Mouse (Mus musculus): ENCODE results near the gene Anks1b. TPM values are rescaled to one million over a fixed set of nuclear protein-coding genes. Genes with fewer than 3 reads are reported as not detected.

Gene Anks1b
- polyA plus RNA-seq, 1 experiment from 2014 or later = 0.10 TPM

GRCm38 (mm10) chr10:90286589-90286988 is 413.3 kb downstream of the Anks1b start:
- no peak for ATAC-seq (ENCODE audit: insufficient read depth)
- WGBS (ENCODE audit: insufficient replicate concordance) = 56% methylated on average over 1 of the region's 1 CpGs

DNA sequence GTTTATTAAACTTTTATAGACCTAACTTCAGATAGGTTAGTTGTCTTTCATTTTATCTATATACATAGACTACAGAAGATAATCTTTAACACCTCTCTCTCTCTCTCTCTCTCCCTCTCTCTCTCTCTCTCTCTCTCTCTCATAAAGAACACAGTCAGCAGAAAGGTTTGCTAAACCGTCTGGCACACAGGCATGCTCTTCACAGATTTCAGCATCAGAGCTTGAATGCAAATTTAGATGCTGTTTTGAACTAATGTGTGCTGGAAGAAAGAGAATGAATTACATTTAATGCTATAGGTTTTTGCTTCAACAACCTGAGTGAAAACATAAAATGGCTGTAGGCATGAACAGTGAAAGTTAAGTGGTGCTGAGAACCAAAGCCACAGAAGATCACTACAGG is 429.9 kb downstream of the Anks1b start:
- H3K36me3 ChIP-seq (replicated peaks) = no peaks in the 10 kb centered on the region
- H3K9ac ChIP-seq = no peak overlapping the region
- no peaks in the 10 kb centered on the region for H3K27me3 ChIP-seq
- H3K9me3 ChIP-seq (replicated peaks) = no peaks in the 10 kb centered on the region
- H3K27ac ChIP-seq (replicated peaks) = no peak overlapping the region
- ATAC-seq (ENCODE audit: insufficient read depth) = no peak
- H3K4me2 ChIP-seq = no peak overlapping the region
- no peak overlapping the region for H3K4me3 ChIP-seq (replicated peaks)
- no peaks in the 10 kb centered on the region for H3K4me1 ChIP-seq (replicated peaks)
- 47% methylated on average over 1 of the region's 1 CpGs for WGBS (ENCODE audit: insufficient replicate concordance)

More at GRCm38 (mm10) chr10:90286589-90286988, 413.3 kb downstream of the Anks1b start:
- Histone ChIP-seq H3K27ac (replicated peaks) (no peak overlapping the region), H3K4me1 (replicated peaks) (no peaks in the 10 kb centered on the region), H3K9ac (no peak overlapping the region), H3K9me3 (replicated peaks) (no peaks in the 10 kb centered on the region), H3K27me3 (no peaks in the 10 kb centered on the region), H3K4me3 (replicated peaks) (no peak overlapping the region), H3K36me3 (replicated peaks) (no peaks in the 10 kb centered on the region), H3K4me2 (no peak overlapping the region)

GRCm38 (mm10) chr10:90306156-90306555 is 432.8 kb downstream of the Anks1b start:
- Histone ChIP-seq H3K27ac (replicated peaks) (no peak overlapping the region), H3K4me1 (replicated peaks) (no peaks in the 10 kb centered on the region), H3K9me3 (replicated peaks) (no peaks in the 10 kb centered on the region), H3K9ac (no peak overlapping the region), H3K27me3 (no peaks in the 10 kb centered on the region), H3K4me2 (no peak overlapping the region), H3K36me3 (replicated peaks) (no peaks in the 10 kb centered on the region), H3K4me3 (replicated peaks) (no peak overlapping the region)
- ATAC-seq (ENCODE audit: insufficient read depth) = no peak

GRCm38 (mm10) chr10:90307931-90308555 is 434.7 kb downstream of the Anks1b start:
- no peaks in the 10 kb centered on the region for H3K27me3 ChIP-seq
- H3K4me2 ChIP-seq = no peak overlapping the region
- no peaks in the 10 kb centered on the region for H3K9me3 ChIP-seq (replicated peaks)
- H3K9ac ChIP-seq = no peak overlapping the region
- H3K27ac ChIP-seq (replicated peaks) = no peak overlapping the region
- H3K36me3 ChIP-seq (replicated peaks) = no peaks in the 10 kb centered on the region
- 50% methylated on average over 5 of the region's 5 CpGs for WGBS (ENCODE audit: insufficient replicate concordance)
- no peak overlapping the region for H3K4me3 ChIP-seq (replicated peaks)
- no peaks in the 10 kb centered on the region for H3K4me1 ChIP-seq (replicated peaks)
- ATAC-seq (ENCODE audit: insufficient read depth) = no peak

DNA sequence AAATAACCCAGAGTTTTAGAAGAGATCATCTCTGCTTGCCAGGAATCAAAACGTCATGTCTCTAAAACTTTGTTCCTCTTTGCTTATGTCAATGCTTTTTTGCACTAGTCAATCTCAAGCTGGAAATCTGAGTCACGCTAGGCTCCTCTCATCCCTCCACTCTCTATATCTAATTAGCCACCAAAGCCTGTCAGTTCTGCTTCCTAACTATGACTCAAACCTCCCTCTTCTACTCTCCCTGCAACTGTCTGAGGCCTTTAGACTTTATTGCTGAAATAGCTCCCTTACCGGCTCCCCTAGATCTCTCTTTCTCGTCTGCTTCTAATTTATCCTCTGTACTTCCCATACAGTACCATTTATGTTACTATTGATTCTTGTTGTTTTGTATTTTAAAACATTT is 456.5 kb downstream of the Anks1b start:
- H3K27me3 ChIP-seq = no peaks in the 10 kb centered on the region
- no peak overlapping the region for H3K9ac ChIP-seq
- no peaks in the 10 kb centered on the region for H3K4me1 ChIP-seq (replicated peaks)
- WGBS (ENCODE audit: insufficient replicate concordance) = 78% methylated on average over 4 of the region's 4 CpGs
- no peaks in the 10 kb centered on the region for H3K36me3 ChIP-seq (replicated peaks)
- no peak overlapping the region for H3K27ac ChIP-seq (replicated peaks)
- no peaks in the 10 kb centered on the region for H3K9me3 ChIP-seq (replicated peaks)
- ATAC-seq (ENCODE audit: insufficient read depth) = no peak
- no peak overlapping the region for H3K4me2 ChIP-seq
- no peak overlapping the region for H3K4me3 ChIP-seq (replicated peaks)

- Histone ChIP-seq H3K27ac (replicated peaks) (no peak overlapping the region), H3K4me1 (replicated peaks) (no peaks in the 10 kb centered on the region), H3K27me3 (no peaks in the 10 kb centered on the region), H3K4me3 (replicated peaks) (no peak overlapping the region), H3K9me3 (replicated peaks) (no peaks in the 10 kb centered on the region), H3K9ac (no peak overlapping the region), H3K36me3 (replicated peaks) (no peaks in the 10 kb centered on the region), H3K4me2 (no peak overlapping the region)
- 45% methylated on average over 1 of the region's 1 CpGs for WGBS (ENCODE audit: insufficient replicate concordance)
- no peak for ATAC-seq (ENCODE audit: insufficient read depth)
Measured at GRCm38 (mm10) chr10:90345394-90345793, 472.1 kb downstream of the Anks1b start.

DNA sequence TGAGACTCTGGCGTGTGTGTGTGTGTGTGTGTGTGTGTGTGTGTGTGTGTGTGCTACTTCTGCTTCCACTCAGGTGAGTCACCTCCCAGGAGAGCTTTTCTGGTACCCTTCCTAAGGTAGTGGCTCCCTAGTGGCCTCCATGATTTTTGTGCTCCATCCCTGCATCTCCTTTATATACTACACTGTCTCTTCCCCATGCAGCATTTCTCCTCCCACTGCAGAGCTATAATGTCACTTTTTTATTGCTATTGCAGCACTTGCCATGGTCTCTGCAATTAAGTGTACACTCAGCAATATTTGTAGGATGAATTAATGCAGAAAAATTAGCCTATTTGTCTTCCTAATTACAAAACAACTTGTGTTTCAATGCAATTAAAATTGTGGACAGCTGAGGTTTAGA is 482.9 kb downstream of the Anks1b start:
- Histone ChIP-seq H3K9me3 (replicated peaks) (no peaks in the 10 kb centered on the region), H3K27ac (replicated peaks) (no peak overlapping the region), H3K27me3 (no peaks in the 10 kb centered on the region), H3K4me2 (no peak overlapping the region), H3K4me3 (replicated peaks) (no peak overlapping the region), H3K4me1 (replicated peaks) (no peaks in the 10 kb centered on the region), H3K9ac (no peak overlapping the region), H3K36me3 (replicated peaks) (no peaks in the 10 kb centered on the region)
- WGBS (ENCODE audit: insufficient replicate concordance) = 43% methylated on average over 1 of the region's 1 CpGs
- ATAC-seq (ENCODE audit: insufficient read depth) = no peak

DNA sequence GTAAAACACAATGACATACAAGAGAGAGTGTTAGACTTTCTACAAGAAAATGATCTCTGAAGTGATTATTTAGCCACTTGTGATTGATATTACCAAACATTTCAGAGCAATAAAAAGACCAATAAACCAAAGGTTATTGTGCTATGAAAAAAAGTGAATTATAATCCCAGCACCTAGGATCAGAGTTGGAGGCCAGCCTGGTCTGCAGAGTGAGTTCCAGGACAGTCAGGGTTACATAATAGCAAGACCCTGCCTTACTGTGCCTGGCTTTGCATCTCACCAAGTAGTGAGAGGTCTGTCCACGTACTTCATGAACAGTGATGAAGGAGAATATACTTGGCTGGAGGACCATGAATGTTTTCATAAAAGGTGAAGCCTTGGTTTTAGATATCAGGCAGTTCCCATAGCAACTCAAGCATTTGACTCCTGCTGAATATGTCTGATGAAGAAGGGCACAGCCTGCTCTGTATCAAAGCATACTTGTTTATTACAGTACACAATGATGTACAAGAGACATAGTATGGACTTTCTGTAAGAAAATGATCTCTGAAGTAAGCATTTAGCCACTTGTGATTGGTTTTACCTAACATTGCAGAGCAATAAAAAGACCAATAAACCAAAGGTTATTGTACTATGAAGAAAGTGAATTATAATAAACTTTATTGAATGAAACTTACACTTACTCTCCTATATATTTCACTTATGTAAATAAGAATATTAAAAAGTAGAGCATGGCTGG is 484.0 kb downstream of the Anks1b start:
- Histone ChIP-seq H3K9me3 (replicated peaks) (no peaks in the 10 kb centered on the region), H3K4me1 (replicated peaks) (no peaks in the 10 kb centered on the region), H3K36me3 (replicated peaks) (no peaks in the 10 kb centered on the region), H3K27me3 (no peaks in the 10 kb centered on the region), H3K27ac (replicated peaks) (no peak overlapping the region), H3K4me2 (no peak overlapping the region), H3K4me3 (replicated peaks) (no peak overlapping the region), H3K9ac (no peak overlapping the region)
- ATAC-seq (ENCODE audit: insufficient read depth) = no peak
- WGBS (ENCODE audit: insufficient replicate concordance) = 39% methylated on average over 1 of the region's 1 CpGs

- Histone ChIP-seq H3K9ac (no peak overlapping the region), H3K27ac (replicated peaks) (no peak overlapping the region), H3K9me3 (replicated peaks) (no peaks in the 10 kb centered on the region), H3K4me2 (no peak overlapping the region), H3K27me3 (no peaks in the 10 kb centered on the region), H3K36me3 (replicated peaks) (no peaks in the 10 kb centered on the region), H3K4me1 (replicated peaks) (no peaks in the 10 kb centered on the region), H3K4me3 (replicated peaks) (no peak overlapping the region)
- no peak for ATAC-seq (ENCODE audit: insufficient read depth)
- WGBS (ENCODE audit: insufficient replicate concordance) = 62% methylated on average over 7 of the region's 7 CpGs
Measured at GRCm38 (mm10) chr10:90369015-90369414, 495.7 kb downstream of the Anks1b start.

DNA sequence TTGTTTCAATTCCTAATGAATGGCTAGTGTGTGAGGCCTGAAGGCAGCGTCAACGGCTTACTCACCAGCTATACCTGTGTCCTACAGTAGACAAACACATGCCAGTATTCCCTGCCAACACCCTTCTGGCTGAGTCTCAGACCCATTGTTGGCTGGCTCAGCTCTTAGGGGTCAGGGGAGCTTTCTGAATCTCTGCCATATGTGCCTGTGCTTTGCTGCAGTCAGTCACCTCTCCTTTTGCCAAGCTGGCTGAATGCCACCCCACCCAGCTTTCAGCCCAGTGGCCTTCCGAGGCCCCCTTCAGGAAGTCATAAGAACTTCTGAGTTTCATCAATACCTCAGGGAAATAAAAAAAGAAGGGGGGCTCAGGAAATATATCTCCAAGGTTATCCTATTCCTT is 497.4 kb downstream of the Anks1b start:
- WGBS (ENCODE audit: insufficient replicate concordance) = 62% methylated on average over 3 of the region's 3 CpGs
- Histone ChIP-seq H3K4me1 (replicated peaks) (no peaks in the 10 kb centered on the region), H3K27ac (replicated peaks) (no peak overlapping the region), H3K4me3 (replicated peaks) (no peak overlapping the region), H3K36me3 (replicated peaks) (no peaks in the 10 kb centered on the region), H3K9ac (no peak overlapping the region), H3K9me3 (replicated peaks) (no peaks in the 10 kb centered on the region), H3K4me2 (no peak overlapping the region), H3K27me3 (no peaks in the 10 kb centered on the region)
- ATAC-seq (ENCODE audit: insufficient read depth) = no peak

DNA sequence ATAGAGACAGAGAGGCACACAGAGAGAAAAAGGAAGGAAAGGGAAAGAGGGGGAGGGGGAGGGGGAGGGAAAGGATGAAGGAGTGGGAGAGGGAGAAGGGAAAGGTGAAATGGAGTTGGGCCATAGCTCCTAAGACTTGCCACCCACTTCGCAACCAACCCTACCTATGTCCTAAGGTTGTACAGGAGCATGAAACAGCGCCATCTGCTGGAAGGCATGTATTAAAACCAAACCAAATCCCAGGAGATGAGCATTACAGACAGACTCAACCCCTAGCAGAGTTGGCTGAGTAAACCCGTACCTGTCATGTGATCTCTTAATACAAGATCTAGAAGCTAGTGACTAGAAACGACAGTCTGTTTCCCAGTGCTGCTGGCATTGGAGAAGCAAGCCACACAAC is 500.2 kb downstream of the Anks1b start:
- Histone ChIP-seq H3K36me3 (replicated peaks) (no peaks in the 10 kb centered on the region), H3K9me3 (replicated peaks) (no peaks in the 10 kb centered on the region), H3K27me3 (no peaks in the 10 kb centered on the region), H3K4me2 (no peak overlapping the region), H3K4me3 (replicated peaks) (no peak overlapping the region), H3K27ac (replicated peaks) (no peak overlapping the region), H3K9ac (no peak overlapping the region), H3K4me1 (replicated peaks) (no peaks in the 10 kb centered on the region)
- 21% methylated on average over 4 of the region's 4 CpGs for WGBS (ENCODE audit: insufficient replicate concordance)
- no peak for ATAC-seq (ENCODE audit: insufficient read depth)

GRCm38 (mm10) chr10:90376605-90377004 is 503.3 kb downstream of the Anks1b start:
- H3K4me3 ChIP-seq (replicated peaks) = no peak overlapping the region
- ATAC-seq (ENCODE audit: insufficient read depth) = no peak
- no peaks in the 10 kb centered on the region for H3K27me3 ChIP-seq
- no peaks in the 10 kb centered on the region for H3K4me1 ChIP-seq (replicated peaks)
- H3K9me3 ChIP-seq (replicated peaks) = no peaks in the 10 kb centered on the region
- no peak overlapping the region for H3K27ac ChIP-seq (replicated peaks)
- H3K36me3 ChIP-seq (replicated peaks) = no peaks in the 10 kb centered on the region
- no peak overlapping the region for H3K4me2 ChIP-seq
- WGBS (ENCODE audit: insufficient replicate concordance) = 58% methylated on average over 1 of the region's 1 CpGs
- no peak overlapping the region for H3K9ac ChIP-seq

All from liver, embryonic 15.5 days (tissue).